Mouse (Mus musculus) erythroblast, embryonic 14.5 days (primary cell): ENCODE results near the gene Slc16a5. TPM values are rescaled to one million over a fixed set of nuclear protein-coding genes. Genes with fewer than 3 reads are reported as not detected.
"Not testable (repeated sequence)": the region's sequence is repeated elsewhere in the genome, so short reads cannot be mapped to it uniquely, and the experiment has no call there.

Source experiments
- H3K27me3 ChIP-seq: 2 replicates; pipeline ENCODE4 v1.6.1; 2012; ENCODE audit warnings: inconsistent platforms; ENCODE audit not compliant: control insufficient read depth
- H3K36me3 ChIP-seq: 2 replicates; pipeline ENCODE4 v1.6.1; 2012; ENCODE audit warnings: mild to moderate bottlenecking, inconsistent platforms; ENCODE audit not compliant: control insufficient read depth
- H3K4me1 ChIP-seq: 2 replicates; pipeline ENCODE4 v1.6.1; 2012; ENCODE audit warnings: inconsistent platforms; ENCODE audit not compliant: control insufficient read depth
- H3K4me3 ChIP-seq: replicated peaks from 2 replicates; pipeline ENCODE3; 2012; ENCODE audit warnings: moderate library complexity, mild to moderate bottlenecking, inconsistent platforms
- H3K9me3 ChIP-seq: 2 replicates; pipeline ENCODE4 v1.6.1; 2012; ENCODE audit warnings: low read length, inconsistent platforms, mixed read lengths; ENCODE audit not compliant: control insufficient read depth
- GATA1 ChIP-seq: IDR thresholded peaks from 2 replicates; pipeline ENCODE4 v1.6.1; 2012; ENCODE audit warnings: low read length, inconsistent platforms, mixed read lengths
- TAL1 ChIP-seq: IDR thresholded peaks from 3 replicates; pipeline ENCODE4 v1.6.1; 2012; ENCODE audit warnings: low read length, inconsistent platforms, mixed read lengths
- polyA plus RNA-seq: library from polyadenylated mRNA; stranded (reverse); fragments of >175 nt; gene quantifications from 2 replicates; pipeline ENCODE4 v1.2.3, GENCODE M21; 2012

Slc16a5 gene
- polyA plus RNA-seq, 1 experiment = not detected

DNA sequence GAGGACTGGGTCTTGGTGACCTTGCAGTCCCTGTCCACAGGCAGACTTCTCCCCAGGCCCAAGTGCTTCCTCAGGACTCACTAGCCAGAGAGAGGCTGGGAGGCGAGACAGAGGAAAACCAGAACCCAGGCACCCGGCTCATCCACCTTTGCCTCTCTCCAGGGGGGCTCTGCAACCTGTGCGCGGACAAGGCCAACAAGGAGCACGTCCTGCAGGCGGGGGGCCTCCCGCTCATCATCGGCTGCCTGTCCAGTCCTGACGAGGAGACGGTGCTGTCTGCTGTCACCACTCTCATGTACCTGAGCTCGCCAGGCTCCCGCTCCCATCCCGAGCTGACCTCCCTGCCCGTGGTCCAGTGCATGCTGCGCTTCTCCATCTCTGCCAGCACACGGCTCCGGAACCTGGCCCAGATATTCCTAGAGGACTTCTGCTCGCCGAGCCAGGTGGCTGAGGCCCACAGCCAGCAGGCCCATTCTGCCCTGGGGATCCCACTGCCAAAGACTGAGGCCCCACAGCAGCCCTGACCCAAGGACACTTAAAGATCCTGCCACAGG lies 26.4 kb downstream of the Slc16a5 start:
- Histone ChIP-seq H3K4me1 (peaks cover 37% of the 10 kb centered on the region), H3K9me3 (no peaks in the 10 kb centered on the region), H3K27me3 (no peaks in the 10 kb centered on the region), H3K4me3 (no peak overlapping the region), H3K36me3 (peaks cover 29% of the 10 kb centered on the region)
- no peak for TF ChIP-seq TAL1
- TF ChIP-seq GATA1 = no peak

DNA sequence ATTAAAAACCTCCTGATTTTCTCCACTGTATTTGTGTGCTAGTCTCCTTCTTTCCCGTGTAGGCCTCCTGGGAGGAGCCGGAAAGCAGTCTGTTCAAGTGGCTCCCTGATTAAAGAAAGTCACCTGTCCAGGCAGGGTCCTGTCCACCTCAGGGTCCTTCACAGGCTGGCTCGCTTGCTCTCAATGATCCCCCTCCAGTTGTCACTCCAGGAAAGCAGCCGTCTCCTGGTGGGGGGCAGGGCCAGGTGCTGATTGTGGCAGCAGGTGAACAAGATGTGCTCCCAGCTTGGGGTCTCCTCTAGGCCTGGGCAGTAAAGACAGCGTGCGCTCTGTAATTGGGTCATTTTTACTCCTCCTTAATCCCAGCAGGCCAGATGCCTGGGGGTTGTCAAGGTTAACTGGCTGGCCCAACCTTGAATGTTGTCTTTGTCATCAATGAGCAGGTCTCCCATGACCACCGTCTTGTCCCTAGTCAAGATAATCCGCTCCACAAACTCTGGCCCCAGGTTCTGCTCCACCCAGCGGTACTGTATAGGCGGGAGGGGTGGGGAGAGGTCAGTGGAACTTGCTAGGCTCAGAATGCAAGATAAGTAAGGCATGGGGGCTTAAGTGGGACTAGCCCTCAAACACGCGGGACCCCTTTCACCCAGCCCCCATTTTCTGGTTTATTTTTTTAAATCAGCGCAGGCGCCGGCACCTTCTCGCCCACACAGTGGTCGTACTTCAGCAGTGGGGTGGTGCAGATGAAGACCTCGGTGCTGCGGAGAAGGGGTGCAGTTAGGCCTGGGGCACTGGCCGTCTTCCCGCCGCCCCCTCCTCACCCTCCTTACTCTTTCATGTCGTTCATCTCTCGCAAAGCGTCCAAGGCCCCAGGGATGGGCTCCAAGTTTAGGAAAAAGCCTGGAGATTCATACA lies 28.4 kb downstream of the Slc16a5 start:
- no peaks in the 10 kb centered on the region for H3K27me3 ChIP-seq
- H3K9me3 ChIP-seq = no peaks in the 10 kb centered on the region
- peaks cover 39% of the 10 kb centered on the region for H3K4me1 ChIP-seq
- TF ChIP-seq GATA1 (no peak), TAL1 (no peak)
- peak overlapping the region; percentile 87 for H3K4me3 ChIP-seq
- H3K36me3 ChIP-seq = peaks cover 26% of the 10 kb centered on the region

DNA sequence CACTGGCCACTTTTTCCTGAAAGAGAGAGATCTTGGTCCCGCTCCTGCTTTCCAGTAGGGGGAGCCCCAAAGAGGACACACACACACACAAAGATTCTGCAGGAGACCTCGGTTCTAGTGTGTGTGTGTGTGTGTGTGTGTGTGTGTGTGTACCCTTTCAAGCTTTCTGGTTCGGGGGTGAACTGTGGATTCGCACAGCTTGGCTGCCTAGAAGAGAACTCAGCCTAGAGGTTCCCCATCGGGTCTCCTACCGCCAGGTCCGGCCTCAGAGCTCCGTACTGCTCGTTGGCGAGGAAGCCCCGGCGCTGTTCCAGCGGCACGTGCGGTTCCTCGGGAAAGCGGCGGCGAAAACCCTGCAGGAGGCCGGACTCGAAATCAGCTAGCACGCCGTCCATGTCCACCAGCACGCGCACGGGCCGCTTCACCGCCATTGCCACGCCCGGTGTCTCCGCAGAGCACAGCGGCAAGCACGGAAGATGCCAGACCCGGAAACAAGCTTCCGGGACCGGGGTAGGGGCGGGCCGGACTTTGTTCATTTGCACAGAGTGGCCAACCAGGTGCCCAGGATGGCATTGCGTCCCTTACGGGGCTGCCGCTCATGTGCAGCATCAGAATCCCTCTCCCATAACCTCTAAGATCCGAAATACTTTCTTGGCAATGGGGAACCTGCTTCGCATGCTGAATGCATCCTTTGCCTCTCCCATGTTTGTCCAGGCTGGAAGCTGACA lies 29.2 kb downstream of the Slc16a5 start, which contains the start of gene Nt5c:
TSS of gene Nt5c (minus strand) at position 507 of the 728 bp plus-strand sequence.
- Histone ChIP-seq H3K4me3 (peak within 1 kb of the TSS; percentile 87), H3K27me3 (no peaks in the 10 kb centered on the region), H3K4me1 (peaks cover 39% of the 10 kb centered on the region), H3K36me3 (peaks cover 24% of the 10 kb centered on the region), H3K9me3 (no peaks in the 10 kb centered on the region)
- TF ChIP-seq GATA1 (no peak), TAL1 (no peak)

DNA sequence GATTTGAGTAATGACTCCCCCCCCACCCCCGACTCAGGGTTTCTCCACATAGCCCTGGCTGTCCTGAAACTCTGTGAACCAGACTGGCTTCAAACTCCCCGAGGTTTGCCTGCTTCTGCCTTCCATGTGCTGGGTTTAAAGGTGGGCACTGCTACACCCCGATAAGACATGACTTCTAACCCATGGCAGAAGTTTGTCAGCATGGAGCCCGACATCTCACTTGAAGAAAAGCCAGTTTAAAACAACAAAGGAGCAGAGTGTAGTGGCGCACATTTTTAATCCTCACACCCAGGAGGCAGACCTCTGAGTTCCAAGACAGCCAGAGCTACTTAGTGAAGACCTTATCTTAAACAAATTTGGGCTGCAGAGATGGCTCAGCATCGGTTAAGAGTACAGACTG lies 30.1 kb downstream of the Slc16a5 start:
- Histone ChIP-seq H3K27me3 (no peaks in the 10 kb centered on the region), H3K4me1 (peaks cover 39% of the 10 kb centered on the region), H3K9me3 (no peaks in the 10 kb centered on the region), H3K4me3 (peak overlapping the region; percentile 87), H3K36me3 (peaks cover 31% of the 10 kb centered on the region)
- TF ChIP-seq TAL1 = no peak
- no peak for TF ChIP-seq GATA1

DNA sequence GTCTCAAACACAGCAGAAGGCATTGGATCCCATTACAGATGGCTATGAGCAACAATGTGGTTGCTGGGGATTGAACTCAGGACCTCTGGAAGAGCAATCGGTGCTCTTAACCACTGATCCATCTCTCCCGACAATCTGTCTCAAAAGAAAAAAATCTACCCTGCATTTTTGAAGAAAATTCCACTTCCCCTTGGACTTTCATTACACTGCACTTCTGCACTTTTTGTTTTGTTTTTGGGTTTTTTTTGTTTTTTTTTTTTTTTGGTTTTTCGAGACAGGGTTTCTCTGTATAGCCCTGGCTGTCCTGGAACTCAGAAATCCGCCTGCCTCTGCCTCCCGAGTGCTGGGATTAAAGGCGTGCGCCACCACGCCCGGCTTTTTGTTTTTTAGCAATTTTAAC lies 34.3 kb downstream of the Slc16a5 start:
- H3K4me3 ChIP-seq = not testable (repeated sequence)
- H3K36me3 ChIP-seq = peaks cover 51% of the 10 kb centered on the region

DNA sequence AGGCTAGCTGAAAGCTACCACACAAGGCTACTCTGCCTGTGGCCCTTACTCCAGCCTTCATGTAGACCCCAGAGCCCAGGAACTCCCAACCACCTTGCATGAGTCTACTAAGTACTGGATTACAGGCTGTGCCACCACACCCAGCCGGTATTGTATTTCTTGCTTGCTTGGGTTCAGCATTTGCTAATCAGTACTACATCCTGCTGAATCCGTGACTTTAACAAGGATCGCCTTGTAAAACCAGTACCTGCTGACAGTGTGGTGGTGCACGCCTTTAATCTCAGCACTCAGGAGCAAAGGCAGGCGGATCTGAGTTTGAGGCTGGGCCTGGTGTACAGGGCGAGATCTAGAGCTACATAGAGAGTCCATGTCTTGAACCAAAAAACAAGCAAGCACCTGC lies 40.4 kb downstream of the Slc16a5 start:
- Histone ChIP-seq H3K27me3 (no peaks in the 10 kb centered on the region), H3K36me3 (peaks cover 83% of the 10 kb centered on the region), H3K9me3 (no peaks in the 10 kb centered on the region), H3K4me1 (peaks cover 41% of the 10 kb centered on the region), H3K4me3 (no peak overlapping the region)
- TF ChIP-seq TAL1 (no peak), GATA1 (no peak)

More for the DNA sequence above, 34.3 kb downstream of the Slc16a5 start:
- not testable (repeated sequence) for H3K9me3 ChIP-seq, H3K27me3 ChIP-seq
- H3K4me1 ChIP-seq = peaks cover 19% of the 10 kb centered on the region

DNA sequence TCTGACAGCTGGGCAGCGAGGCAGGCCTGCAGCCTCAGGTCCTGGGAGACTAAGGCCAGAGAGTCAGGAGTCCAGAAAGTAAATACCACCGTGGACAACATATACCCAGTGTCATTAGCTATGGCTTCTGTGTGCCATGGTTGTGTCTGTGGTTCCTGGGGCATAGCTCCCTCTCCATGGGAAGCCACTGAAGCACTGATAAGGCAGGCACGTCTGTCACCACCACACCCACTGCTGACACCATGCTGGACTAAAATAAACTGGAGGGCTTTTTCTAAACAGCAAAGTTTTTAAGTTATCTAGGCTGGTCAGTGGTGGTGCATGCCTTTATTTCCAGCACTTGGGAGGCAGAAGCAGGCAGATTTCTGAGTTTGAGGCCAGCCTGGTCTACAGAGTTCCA lies 44.3 kb downstream of the Slc16a5 start:
- peaks cover 78% of the 10 kb centered on the region for H3K4me1 ChIP-seq
- TF ChIP-seq GATA1 (peak; percentile 74), TAL1 (no peak)

DNA sequence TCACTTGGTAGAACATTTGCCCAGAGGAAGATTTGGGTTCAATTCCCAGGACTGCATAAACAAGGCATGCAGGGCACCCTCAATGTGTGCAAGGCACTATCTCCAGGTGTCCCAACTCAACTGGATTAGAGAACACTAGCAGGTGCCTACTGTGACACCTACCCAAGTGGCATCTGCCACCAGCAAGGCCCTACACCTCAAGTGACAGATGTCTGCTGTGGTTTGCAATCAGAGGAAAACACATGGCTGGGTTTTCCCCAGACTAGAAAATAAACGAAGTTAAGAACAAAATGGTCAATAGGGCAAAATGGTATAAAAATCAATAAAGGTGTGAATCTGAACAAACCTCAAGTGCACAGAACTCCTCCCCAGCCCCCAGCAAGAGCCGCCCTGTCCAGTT lies 45.8 kb downstream of the Slc16a5 start:
- no peak for TF ChIP-seq TAL1
- TF ChIP-seq GATA1 = no peak
- peaks cover 54% of the 10 kb centered on the region for H3K36me3 ChIP-seq
- H3K4me3 ChIP-seq = no peak overlapping the region

More for the DNA sequence above, 44.3 kb downstream of the Slc16a5 start:
- H3K9me3 ChIP-seq = no peaks in the 10 kb centered on the region
- peak overlapping the region; percentile 32 for H3K4me3 ChIP-seq
- peaks cover 65% of the 10 kb centered on the region for H3K36me3 ChIP-seq
- no peaks in the 10 kb centered on the region for H3K27me3 ChIP-seq

DNA sequence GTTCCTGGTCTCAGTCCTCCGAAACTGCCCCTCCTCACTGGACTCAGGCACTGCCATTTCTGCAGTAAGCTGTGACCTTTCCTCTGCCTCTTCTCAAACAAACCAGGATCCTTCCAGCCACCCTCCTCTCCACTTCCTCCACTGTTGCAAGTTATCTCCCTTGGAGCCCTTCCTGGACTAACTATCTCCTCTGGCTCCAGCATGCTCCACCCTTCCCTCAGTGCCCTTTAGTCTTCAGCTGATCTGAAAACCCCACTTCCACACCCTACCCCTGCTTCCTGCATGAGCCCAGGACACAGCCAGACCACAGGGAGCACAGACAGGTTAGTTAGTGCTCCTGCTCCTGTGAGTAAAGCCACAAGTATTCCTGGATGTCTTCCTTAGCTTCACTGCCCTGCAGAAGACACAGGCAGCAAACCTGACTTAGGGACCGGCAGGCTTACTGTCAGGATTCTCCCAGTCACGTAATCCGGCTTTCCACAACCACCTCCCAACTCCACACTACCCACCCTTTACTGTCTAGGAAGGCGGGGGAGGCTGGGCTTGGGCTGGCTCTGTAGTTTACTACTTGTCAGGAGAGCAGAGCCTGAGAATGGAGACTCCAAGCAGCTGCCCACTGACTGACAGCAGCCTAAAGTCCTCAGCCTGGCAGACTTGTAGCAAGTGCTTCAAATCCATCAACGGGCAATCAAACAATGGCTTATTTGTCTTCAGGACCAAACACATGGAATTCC lies 47.7 kb downstream of the Slc16a5 start:
- no peak for TF ChIP-seq TAL1
- TF ChIP-seq GATA1 = no peak
- peaks cover 38% of the 10 kb centered on the region for H3K36me3 ChIP-seq
- H3K9me3 ChIP-seq = no peaks in the 10 kb centered on the region
- H3K4me3 ChIP-seq = peak overlapping the region; percentile 85
- H3K27me3 ChIP-seq = no peaks in the 10 kb centered on the region
- H3K4me1 ChIP-seq = peaks cover 94% of the 10 kb centered on the region

More for the DNA sequence above, 45.8 kb downstream of the Slc16a5 start:
- Histone ChIP-seq H3K4me1 (peaks cover 90% of the 10 kb centered on the region), H3K27me3 (no peaks in the 10 kb centered on the region), H3K9me3 (no peaks in the 10 kb centered on the region)
